Mouse (Mus musculus) kidney, postnatal 0 days (tissue): ENCODE data around the gene Gpr89. TPM values are rescaled to one million over a fixed set of nuclear protein-coding genes. Genes with fewer than 3 reads are reported as not detected.
A peak's percentile ranks its signal among the peaks of the same experiment; 100 is the strongest.

Source experiments
- ATAC-seq: fragments of 200-750 bp; cut with Nextera tagmentation; replicated peaks from 2 replicates; pipeline ENCODE4 v1.8.0; 2017; ENCODE audit warnings: low read depth, moderate number of reproducible peaks, moderate TSS enrichment, moderate library complexity; ENCODE audit not compliant: low FRiP score
- DNase-seq: peaks from one replicate; pipeline ENCODE4 v3.0.0-alpha.2; 2016; ENCODE audit warnings: low spot score
- H3K27ac ChIP-seq: fragments of 300-500 bp; sonication (generic); 2 replicates; pipeline ENCODE4 v1.5.1; 2014; ENCODE audit warnings: mild to moderate bottlenecking
- H3K27me3 ChIP-seq: fragments of 300-500 bp; sonication (generic); 2 replicates; pipeline ENCODE4 v1.6.1; 2014; ENCODE audit warnings: low read length, mixed read lengths; ENCODE audit not compliant: insufficient read depth
- H3K36me3 ChIP-seq: fragments of 300-500 bp; sonication (generic); 2 replicates; pipeline ENCODE4 v1.6.1; 2014; ENCODE audit warnings: low read length, mixed read lengths; ENCODE audit not compliant: insufficient read depth
- H3K4me1 ChIP-seq: fragments of 300-500 bp; sonication (generic); replicated peaks from 2 replicates; pipeline ENCODE4 v1.6.1; 2014; ENCODE audit warnings: antibody characterized with exemption, low read length, mixed read lengths; ENCODE audit not compliant: insufficient read depth
- H3K4me2 ChIP-seq: fragments of 300-500 bp; sonication (generic); 2 replicates; pipeline ENCODE4 v1.6.1; 2014; ENCODE audit warnings: mild to moderate bottlenecking, low read length, moderate library complexity, mixed read lengths
- H3K4me3 ChIP-seq: fragments of 300-500 bp; sonication (generic); replicated peaks from 2 replicates; pipeline ENCODE4 v1.5.1; 2014; ENCODE audit warnings: low read depth, low read length
- H3K9ac ChIP-seq: fragments of 300-500 bp; sonication (generic); 2 replicates; pipeline ENCODE4 v1.6.1; 2014; ENCODE audit warnings: low read depth, low read length
- H3K9me3 ChIP-seq: fragments of 300-500 bp; sonication (generic); replicated peaks from 2 replicates; pipeline ENCODE4 v1.6.1; 2016; ENCODE audit warnings: low read length, inconsistent platforms, mixed read lengths
- CTCF ChIP-seq: IDR thresholded peaks from 2 replicates; pipeline ENCODE4 v1.5.1; 2016; ENCODE audit warnings: antibody characterized with exemption, low read depth, mild to moderate bottlenecking, moderate library complexity
- WGBS: fragments of 180-500 bp; shearing (Covaris S2); extraction: QIAGEN DNeasy Blood & Tissue Kit; methylation state at CpG from one replicate; pipeline ENCODE4 v1.1.7; 2014; 5-methylcytosine and 5-hydroxymethylcytosine counted together
- polyA plus RNA-seq: library from polyadenylated mRNA; unstranded; fragments of >200 nt; fragmentation: Nextera tagmentation; extraction: Ambion mirVana; gene quantifications from 2 replicates; pipeline ENCODE4 v1.2.1, GENCODE M21; 2015

The Gpr89 gene
- polyA plus RNA-seq, 1 experiment from 2014 or later = 32.8 TPM

- ATAC-seq = no peak
- H3K9ac ChIP-seq = no peak overlapping the region
- no peaks in the 10 kb centered on the region for H3K36me3 ChIP-seq
- DNase-seq = peak; percentile 39
- H3K4me3 ChIP-seq = no peak overlapping the region
- no peaks in the 10 kb centered on the region for H3K9me3 ChIP-seq
- no peak for TF ChIP-seq CTCF
- no peak overlapping the region for H3K27ac ChIP-seq
- no peak overlapping the region for H3K4me2 ChIP-seq
- peaks cover 7% of the 10 kb centered on the region; the same call in 1 of the 2 replicates for H3K4me1 ChIP-seq
- no peaks in the 10 kb centered on the region for H3K27me3 ChIP-seq
- WGBS = 25% methylated on average over 5 of the region's 5 CpGs
These were observed 26.1 kb upstream of the Gpr89 start for GRCm38 (mm10) chr3:96931261-96931681.

GRCm38 (mm10) chr3:96925920-96926319 lies 20.8 kb upstream of the Gpr89 start, which contains the start of gene Gja8:
TSS of gene Gja8 (minus strand) at chr3:96926020.
- DNase-seq (no peak), ATAC-seq (no peak)
- Histone ChIP-seq H3K4me2 (no peak within 1 kb of the TSS), H3K27ac (no peak within 1 kb of the TSS), H3K4me1 (peaks cover 2% of the 10 kb centered on the region; the same call in 1 of the 2 replicates), H3K27me3 (no peaks in the 10 kb centered on the region), H3K4me3 (no peak within 1 kb of the TSS), H3K9me3 (no peaks in the 10 kb centered on the region), H3K36me3 (no peaks in the 10 kb centered on the region), H3K9ac (no peak within 1 kb of the TSS)
- 46% methylated on average over 6 of the region's 6 CpGs for WGBS
- no peak for TF ChIP-seq CTCF

GRCm38 (mm10) chr3:96924631-96925030 lies 19.5 kb upstream of the Gpr89 start:
- Histone ChIP-seq H3K9me3 (no peaks in the 10 kb centered on the region), H3K4me2 (no peak overlapping the region), H3K4me3 (no peak overlapping the region), H3K4me1 (no peaks in the 10 kb centered on the region), H3K27me3 (no peaks in the 10 kb centered on the region), H3K9ac (no peak overlapping the region), H3K27ac (no peak overlapping the region), H3K36me3 (no peaks in the 10 kb centered on the region)
- DNase-seq (peak; percentile 15), ATAC-seq (no peak)
- TF ChIP-seq CTCF = no peak
- WGBS = 64% methylated on average over 4 of the region's 4 CpGs

GRCm38 (mm10) chr3:96920991-96921390 lies 15.8 kb upstream of the Gpr89 start:
- Histone ChIP-seq H3K9ac (no peak overlapping the region), H3K4me1 (no peaks in the 10 kb centered on the region), H3K4me3 (no peak overlapping the region), H3K9me3 (no peaks in the 10 kb centered on the region), H3K36me3 (no peaks in the 10 kb centered on the region), H3K27ac (no peak overlapping the region), H3K4me2 (no peak overlapping the region), H3K27me3 (no peaks in the 10 kb centered on the region)
- ATAC-seq (no peak), DNase-seq (peak; percentile 14)
- no peak for TF ChIP-seq CTCF
- 20% methylated on average over 7 of the region's 7 CpGs for WGBS

- no peak for TF ChIP-seq CTCF
- H3K4me2 ChIP-seq = peak overlapping the region; percentile 76
- no peaks in the 10 kb centered on the region for H3K9me3 ChIP-seq
- H3K4me1 ChIP-seq = no peaks in the 10 kb centered on the region
- no peak for ATAC-seq
- 45% methylated on average over 9 of the region's 9 CpGs for WGBS
- no peaks in the 10 kb centered on the region for H3K36me3 ChIP-seq
- no peak overlapping the region for H3K27ac ChIP-seq
- DNase-seq = no peak
- peak overlapping the region; percentile 78 for H3K9ac ChIP-seq
- H3K4me3 ChIP-seq = peak overlapping the region; percentile 81
- H3K27me3 ChIP-seq = no peaks in the 10 kb centered on the region
These were observed 446 bp upstream of the Gpr89 start for GRCm38 (mm10) chr3:96905592-96905991.

GRCm38 (mm10) chr3:96904393-96904792 lies 753 bp downstream of the Gpr89 start, which contains the start of gene Gja5:
TSS of gene Gja5 (plus strand) at chr3:96904693.
- no peak for ATAC-seq
- Histone ChIP-seq H3K27ac (no peak within 1 kb of the TSS), H3K4me3 (peak within 1 kb of the TSS; percentile 81), H3K36me3 (no peaks in the 10 kb centered on the region), H3K4me2 (peak within 1 kb of the TSS; percentile 76), H3K4me1 (no peaks in the 10 kb centered on the region), H3K9ac (peak within 1 kb of the TSS; percentile 78), H3K9me3 (no peaks in the 10 kb centered on the region), H3K27me3 (no peaks in the 10 kb centered on the region)
- 14% methylated on average over 14 of the region's 14 CpGs for WGBS
- TF ChIP-seq CTCF = no peak
- DNase-seq = no peak

GRCm38 (mm10) chr3:96902336-96902999 lies 2.7 kb downstream of the Gpr89 start:
- DNase-seq (no peak), ATAC-seq (no peak)
- no peaks in the 10 kb centered on the region for H3K27me3 ChIP-seq
- H3K9me3 ChIP-seq = no peaks in the 10 kb centered on the region
- peaks cover 4% of the 10 kb centered on the region; the same call in 1 of the 2 replicates for H3K36me3 ChIP-seq
- no peak for TF ChIP-seq CTCF
- H3K4me1 ChIP-seq = no peaks in the 10 kb centered on the region
- H3K27ac ChIP-seq = no peak overlapping the region
- 72% methylated on average over 4 of the region's 4 CpGs for WGBS
- no peak overlapping the region for H3K4me2 ChIP-seq
- H3K9ac ChIP-seq = no peak overlapping the region
- H3K4me3 ChIP-seq = no peak overlapping the region
